Mouse (Mus musculus) myocyte (in vitro differentiated cells): ENCODE measurements around the gene C5ar2. TPM values are rescaled to one million over a fixed set of nuclear protein-coding genes. Genes with fewer than 3 reads are reported as not detected.

Experiments used
- H3K27me3 ChIP-seq: one replicate; pipeline ENCODE4 v1.6.1; 2011; ENCODE audit not compliant: control insufficient read depth, insufficient read depth, insufficient read length
- H3K36me3 ChIP-seq: one replicate; pipeline ENCODE4 v1.6.1; 2011; ENCODE audit not compliant: control insufficient read depth, insufficient read depth
- H3K4me2 ChIP-seq: one replicate; pipeline ENCODE4 v1.6.1; 2011; ENCODE audit warnings: low read depth, control low read depth
- H3K4me3 ChIP-seq: one replicate; pipeline ENCODE4 v1.5.1; 2011; ENCODE audit warnings: mild to moderate bottlenecking, control low read depth, moderate library complexity
- H3K79me2 ChIP-seq: one replicate; pipeline ENCODE4 v1.6.1; 2011; ENCODE audit not compliant: control insufficient read depth, insufficient read depth
- H3ac ChIP-seq: one replicate; pipeline ENCODE4 v1.6.1; 2011; ENCODE audit not compliant: control insufficient read depth, insufficient read length
- CEBPB ChIP-seq: IDR thresholded peaks from 2 replicates; pipeline ENCODE4 v1.6.1; 2011; ENCODE audit warnings: mild to moderate bottlenecking, moderate library complexity; ENCODE audit not compliant: poor library complexity, insufficient read depth, severe bottlenecking
- E2F4 ChIP-seq: IDR thresholded peaks from one replicate; pipeline ENCODE4 v1.6.1; 2011; ENCODE audit warnings: mild to moderate bottlenecking, control low read depth, moderate library complexity; ENCODE audit not compliant: insufficient read depth
- MAX ChIP-seq: IDR thresholded peaks from one replicate; pipeline ENCODE4 v1.6.1; 2011; ENCODE audit warnings: low read depth, mild to moderate bottlenecking, control low read depth
- MYOD1 ChIP-seq, 3 experiments: IDR thresholded peaks; one replicate each; pipeline ENCODE4 v1.6.1; 2011; ENCODE audit warnings: control low read depth in 2 of 3, low read depth in 2 of 3, mild to moderate bottlenecking in 2 of 3, moderate library complexity in 1 of 3; ENCODE audit not compliant: insufficient read length in 2 of 3, control insufficient read depth in 1 of 3
- MYOG ChIP-seq, 3 experiments: IDR thresholded peaks; one replicate each; pipeline ENCODE4 v1.6.1; 2011; ENCODE audit warnings: control low read depth in 2 of 3, low read depth in 2 of 3, mild to moderate bottlenecking in 2 of 3; ENCODE audit not compliant: insufficient read length in 2 of 3, control insufficient read depth in 1 of 3, insufficient read depth in 1 of 3
- POLR2A ChIP-seq: IDR thresholded peaks from one replicate; pipeline ENCODE4 v1.6.1; 2011; ENCODE audit warnings: low read depth, mild to moderate bottlenecking, control low read depth, moderate library complexity; ENCODE audit not compliant: insufficient read length
- POLR2AphosphoS2 ChIP-seq: IDR thresholded peaks from one replicate; pipeline ENCODE4 v1.6.1; 2011; ENCODE audit warnings: low read depth, control low read depth; ENCODE audit not compliant: insufficient read length
- REST ChIP-seq: IDR thresholded peaks from one replicate; pipeline ENCODE4 v1.6.1; 2011; ENCODE audit warnings: mild to moderate bottlenecking, control low read depth, moderate library complexity; ENCODE audit not compliant: insufficient read depth, insufficient read length
- SRF ChIP-seq: IDR thresholded peaks from one replicate; pipeline ENCODE4 v1.6.1; 2011; ENCODE audit warnings: low read depth; ENCODE audit not compliant: control insufficient read depth, insufficient read length
- TCF12 ChIP-seq: IDR thresholded peaks from one replicate; pipeline ENCODE4 v1.6.1; 2011; ENCODE audit warnings: mild to moderate bottlenecking, control low read depth; ENCODE audit not compliant: poor library complexity, insufficient read depth, severe bottlenecking
- TCF3 ChIP-seq: IDR thresholded peaks from one replicate; pipeline ENCODE4 v1.6.1; 2011; ENCODE audit warnings: low read depth, control low read depth; ENCODE audit not compliant: insufficient read length
- USF1 ChIP-seq: IDR thresholded peaks from one replicate; pipeline ENCODE4 v1.6.1; 2011; ENCODE audit warnings: low read depth, mild to moderate bottlenecking, control low read depth, moderate library complexity
- polyA plus RNA-seq: library from polyadenylated mRNA; unstranded; fragments of >200 nt; fragmentation: generic; extraction: Trizol; gene quantifications from one replicate; pipeline ENCODE4 v1.2.1, GENCODE M21; 2012; ENCODE audit warnings: missing spikeins

Gene C5ar2
- polyA plus RNA-seq, 1 experiment: not detected

DNA sequence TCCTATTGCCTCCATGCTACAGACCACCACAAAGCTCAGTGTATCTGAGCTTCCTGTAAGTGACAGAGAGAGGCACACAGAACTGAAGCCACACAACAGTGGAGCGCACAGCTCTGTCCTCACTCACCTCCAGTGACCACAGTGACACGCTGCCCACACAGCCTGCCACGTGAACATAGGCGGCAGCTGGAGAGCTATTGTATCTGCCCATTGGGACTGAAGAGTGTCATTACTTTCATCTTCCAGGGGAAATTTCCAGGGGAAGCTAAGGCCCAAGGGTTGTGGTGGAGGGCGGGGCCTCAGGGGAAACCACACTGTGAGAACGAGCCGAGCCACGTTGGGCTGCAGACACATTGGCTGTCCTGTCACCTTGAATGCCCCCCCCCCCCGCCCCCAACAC lies 39.2 kb downstream of the C5ar2 start:
- no peaks in the 10 kb centered on the region for H3K36me3 ChIP-seq

GRCm38 (mm10) chr7:16203505-16203903 lies 40.5 kb downstream of the C5ar2 start:
- no peaks in the 10 kb centered on the region for H3K27me3 ChIP-seq
- H3K4me2 ChIP-seq: no peak overlapping the region
- H3K36me3 ChIP-seq: no peaks in the 10 kb centered on the region
- no peak overlapping the region for H3K4me3 ChIP-seq
- no peak for TF ChIP-seq SRF
- TF ChIP-seq TCF3: no peak
- TF ChIP-seq MYOD1 (IDR thresholded peaks at IDR 0.05; ENCODE audit: control insufficient read depth in 1 of 3, insufficient read length in 2 of 3, low read depth in 2 of 3): peak in 1 of 3 experiments; percentile 18
- peak in 2 of 3 experiments; percentile 13 to 47 for TF ChIP-seq MYOG (IDR thresholded peaks at IDR 0.05; ENCODE audit: control insufficient read depth in 1 of 3, insufficient read depth in 1 of 3, insufficient read length in 2 of 3, low read depth in 2 of 3)
- no peaks in the 10 kb centered on the region for H3K79me2 ChIP-seq
- H3ac ChIP-seq: no peak overlapping the region

More for the DNA sequence above, 39.2 kb downstream of the C5ar2 start:
- Histone ChIP-seq H3K4me2 (no peak overlapping the region), H3K79me2 (no peaks in the 10 kb centered on the region), H3K27me3 (no peaks in the 10 kb centered on the region), H3ac (no peak overlapping the region), H3K4me3 (no peak overlapping the region)
- peak in 1 of 3 experiments; percentile 75 for TF ChIP-seq MYOD1 (IDR thresholded peaks at IDR 0.05; ENCODE audit: control insufficient read depth in 1 of 3, insufficient read length in 2 of 3, low read depth in 2 of 3)
- TF ChIP-seq E2F4: no peak
- TF ChIP-seq MYOG (IDR thresholded peaks at IDR 0.05; ENCODE audit: control insufficient read depth in 1 of 3, insufficient read depth in 1 of 3, insufficient read length in 2 of 3, low read depth in 2 of 3): peak in 2 of 3 experiments; percentile 3 to 55

DNA sequence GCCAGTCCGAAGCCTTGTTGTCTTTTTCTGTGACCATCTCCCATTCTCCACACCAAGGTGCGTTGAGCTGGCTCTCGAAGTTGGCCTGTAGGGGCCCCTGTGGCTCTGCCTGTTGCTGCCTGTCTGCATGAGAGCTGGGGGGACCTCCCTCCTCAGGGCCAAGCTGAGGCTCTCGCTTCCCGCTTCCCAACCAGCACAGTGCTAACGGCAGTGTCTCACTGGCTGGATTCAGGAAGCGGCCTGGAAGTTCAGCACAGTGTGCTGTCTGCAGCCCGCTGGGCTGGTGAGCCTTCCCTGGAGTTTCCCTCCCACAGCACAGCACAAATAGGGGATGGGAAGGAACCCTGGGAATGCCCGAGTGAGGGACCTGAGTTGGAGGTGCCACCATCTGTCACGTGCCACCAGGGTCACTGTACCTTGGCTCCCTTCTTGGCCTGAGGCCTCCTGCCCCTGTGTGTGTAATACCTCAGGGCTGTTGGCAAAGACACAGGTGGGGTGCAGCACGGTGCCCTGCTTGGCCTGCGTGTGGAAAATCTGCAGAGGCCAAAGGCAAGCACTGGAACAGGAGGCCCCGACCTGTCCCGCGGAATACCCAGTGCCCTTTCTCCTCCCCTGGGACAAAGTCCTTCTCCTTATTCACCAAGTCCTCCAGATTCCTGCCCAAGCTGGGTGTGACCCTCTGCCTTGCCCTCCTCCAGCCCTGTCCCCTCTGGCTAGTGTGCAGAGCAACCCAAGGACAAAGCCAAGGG lies 41.0 kb downstream of the C5ar2 start:
- no peak overlapping the region for H3K4me3 ChIP-seq
- no peak overlapping the region for H3K4me2 ChIP-seq
- TF ChIP-seq REST: no peak
- TF ChIP-seq MAX: no peak
- TF ChIP-seq TCF12: no peak
- TF ChIP-seq POLR2AphosphoS2: no peak
- no peaks in the 10 kb centered on the region for H3K27me3 ChIP-seq
- H3K79me2 ChIP-seq: no peaks in the 10 kb centered on the region
- no peak overlapping the region for H3ac ChIP-seq
- H3K36me3 ChIP-seq: no peaks in the 10 kb centered on the region

DNA sequence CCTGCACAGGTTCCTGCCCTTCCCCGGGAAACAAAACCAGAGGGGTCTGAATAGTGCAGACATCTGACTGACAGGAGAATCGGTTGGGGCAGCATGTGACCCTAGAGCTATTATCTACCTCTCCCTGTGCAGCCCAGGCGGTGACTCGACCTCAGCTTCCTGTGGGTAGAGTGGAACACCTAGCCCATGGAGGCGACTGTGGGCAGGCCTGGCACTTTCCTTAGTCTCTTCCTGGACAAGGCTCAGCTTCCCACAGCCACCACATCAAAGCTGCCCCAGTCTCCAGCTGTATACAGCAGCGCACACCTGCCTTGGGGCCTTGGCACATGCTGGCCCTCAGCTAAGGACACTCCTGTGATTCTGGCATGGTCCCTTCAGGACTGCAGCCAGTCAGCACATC lies 42.8 kb downstream of the C5ar2 start:
- Histone ChIP-seq H3K36me3 (no peaks in the 10 kb centered on the region), H3K4me2 (no peak overlapping the region), H3K4me3 (no peak overlapping the region), H3K79me2 (no peaks in the 10 kb centered on the region), H3ac (no peak overlapping the region), H3K27me3 (no peaks in the 10 kb centered on the region)
- TF ChIP-seq MYOD1 (IDR thresholded peaks at IDR 0.05; ENCODE audit: control insufficient read depth in 1 of 3, insufficient read length in 2 of 3, low read depth in 2 of 3) (no peak), REST (no peak), MYOG (IDR thresholded peaks at IDR 0.05; ENCODE audit: control insufficient read depth in 1 of 3, insufficient read depth in 1 of 3, insufficient read length in 2 of 3, low read depth in 2 of 3) (no peak)

GRCm38 (mm10) chr7:16198540-16198939 lies 45.4 kb downstream of the C5ar2 start:
- Histone ChIP-seq H3K36me3 (no peaks in the 10 kb centered on the region), H3K4me3 (no peak overlapping the region), H3K27me3 (no peaks in the 10 kb centered on the region), H3K4me2 (no peak overlapping the region), H3ac (no peak overlapping the region), H3K79me2 (no peaks in the 10 kb centered on the region)
- TF ChIP-seq USF1: no peak
- TF ChIP-seq TCF12: no peak
- TF ChIP-seq MYOG (IDR thresholded peaks at IDR 0.05; ENCODE audit: control insufficient read depth in 1 of 3, insufficient read depth in 1 of 3, insufficient read length in 2 of 3, low read depth in 2 of 3): no peak
- TF ChIP-seq TCF3: no peak
- no peak for TF ChIP-seq MAX
- no peak for TF ChIP-seq POLR2A
- no peak for TF ChIP-seq REST
- no peak for TF ChIP-seq SRF

GRCm38 (mm10) chr7:16197166-16197565 lies 46.8 kb downstream of the C5ar2 start:
- Histone ChIP-seq H3K36me3 (no peaks in the 10 kb centered on the region), H3ac (no peak overlapping the region), H3K27me3 (no peaks in the 10 kb centered on the region), H3K4me2 (no peak overlapping the region), H3K4me3 (no peak overlapping the region), H3K79me2 (no peaks in the 10 kb centered on the region)
- TF ChIP-seq MYOD1 (IDR thresholded peaks at IDR 0.05; ENCODE audit: control insufficient read depth in 1 of 3, insufficient read length in 2 of 3, low read depth in 2 of 3) (no peak), REST (no peak), MAX (no peak), E2F4 (no peak), TCF3 (no peak), USF1 (no peak), POLR2A (no peak), SRF (no peak), MYOG (IDR thresholded peaks at IDR 0.05; ENCODE audit: control insufficient read depth in 1 of 3, insufficient read depth in 1 of 3, insufficient read length in 2 of 3, low read depth in 2 of 3) (no peak), CEBPB (no peak), POLR2AphosphoS2 (no peak), TCF12 (no peak)
